Mouse (Mus musculus): Measurements from ENCODE around the gene Washc4. TPM values are rescaled to one million over a fixed set of nuclear protein-coding genes. Genes with fewer than 3 reads are reported as not detected.

Gene Washc4
- total RNA-seq, 4 experiments from 2014 or later, result 22.1 to 26.6 (median 24.4) TPM

GRCm38 (mm10) chr10:83636191-83636590 lies 92.6 kb downstream of the Washc4 start:
- no peak for DNase-seq (ENCODE audit: low spot score in 2 of 2)

- peak; percentile 38 to 80 for DNase-seq (ENCODE audit: low spot score in 2 of 2)
Measured at GRCm38 (mm10) chr10:83637295-83637694, 93.7 kb downstream of the Washc4 start.

GRCm38 (mm10) chr10:83639881-83640386 lies 96.4 kb downstream of the Washc4 start:
- DNase-seq (ENCODE audit: low spot score in 2 of 2), result peak in 1 of 2 experiments; percentile 44

GRCm38 (mm10) chr10:83641641-83642040 lies 98.1 kb downstream of the Washc4 start:
- DNase-seq (ENCODE audit: low spot score in 2 of 2), result no peak

GRCm38 (mm10) chr10:83644167-83644566 lies 100.6 kb downstream of the Washc4 start:
- DNase-seq (ENCODE audit: low spot score in 2 of 2), result no peak

- DNase-seq (ENCODE audit: low spot score in 2 of 2), result no peak
Measured at GRCm38 (mm10) chr10:83644865-83645715, 101.5 kb downstream of the Washc4 start.

GRCm38 (mm10) chr10:83645716-83645990 lies 102.1 kb downstream of the Washc4 start:
- DNase-seq (ENCODE audit: low spot score in 2 of 2), result no peak

Other genes starting within 250 kb of the Washc4 start
- gene Slc41a2, start 205.9 kb upstream of the Washc4 start, total RNA-seq (2022), result 10 to 100 TPM; 21.8 to 28.7 (median 26.1) TPM
- 1 to 10 TPM; 2.8 to 4.0 (median 3.4) TPM for gene D10Wsu102e, start 183.5 kb upstream of the Washc4 start, total RNA-seq (2022)
- 1 to 10 TPM; 1.5 to 3.6 (median 2.4) TPM for gene Aldh1l2, start 9.6 kb upstream of the Washc4 start, total RNA-seq (2022)
- gene Appl2, start 105.0 kb downstream of the Washc4 start, total RNA-seq (2022), result 10 to 100 TPM; 71.4 to 89.6 (median 73.7) TPM
- gene 1500009L16Rik, start 179.1 kb downstream of the Washc4 start, total RNA-seq (2022), result 10 to 100 TPM; 17.7 to 20.8 (median 19.3) TPM